Mouse (Mus musculus) heart, postnatal 0 days (tissue): ENCODE measurements at regions not wholly inside any gene's neighbourhood (a gene's known extent, or its start where the extent isn't known, plus 50 kb on each side); places are given as distances from the start of the nearest gene placed in this dataset.

ENCODE experiments used
- CTCF ChIP-seq: IDR thresholded peaks from 2 replicates; pipeline ENCODE4 v1.5.1; 2016; ENCODE audit warnings: antibody characterized with exemption, control low read depth, low read depth
- EP300 ChIP-seq: IDR thresholded peaks from 2 replicates; pipeline ENCODE4 v1.6.1; 2016; ENCODE audit warnings: antibody characterized with exemption, low read depth

DNA sequence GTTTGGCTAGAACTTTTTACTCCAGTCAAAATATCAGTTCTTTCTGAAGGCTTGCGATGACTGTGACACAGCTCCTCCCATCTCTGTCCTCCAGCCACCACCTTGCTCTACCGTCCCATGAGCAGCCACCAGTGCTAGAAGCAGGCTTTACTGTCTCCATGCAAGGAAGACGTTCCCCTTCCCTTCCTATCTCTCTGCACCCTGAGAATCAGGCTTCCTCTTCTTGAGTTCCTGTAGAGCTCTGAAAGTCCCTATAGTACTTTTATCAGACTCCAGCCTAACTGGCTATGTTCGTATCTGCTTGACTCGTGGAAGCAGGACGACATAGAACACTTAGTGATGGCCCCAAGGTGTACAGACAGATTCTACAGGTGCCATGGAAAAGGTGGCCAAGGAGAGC, 173.2 kb downstream of the Irs2 start:
- TF ChIP-seq CTCF (no peak), EP300 (no peak)
